Mouse (Mus musculus): Measurements from ENCODE around the gene Mtss1l.

DNA sequence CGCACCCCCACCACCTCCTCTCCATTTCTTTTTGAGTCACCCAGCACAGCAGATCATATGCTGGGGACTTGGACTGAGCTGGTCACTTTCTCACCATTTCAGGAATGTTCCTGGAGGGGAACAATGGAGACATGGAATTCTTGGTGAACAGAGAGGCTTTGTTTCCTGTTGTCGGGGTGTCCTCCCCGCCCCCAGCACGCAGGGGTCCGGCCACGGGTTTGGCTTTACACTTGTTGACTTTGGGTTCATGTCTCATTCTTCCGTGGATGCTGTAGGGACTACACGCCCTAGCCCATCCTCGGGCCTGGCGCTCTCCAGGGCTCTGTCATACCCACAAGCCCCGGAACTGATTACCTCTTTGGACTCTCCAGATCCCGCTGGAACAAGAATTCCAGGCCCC is 67.7 kb downstream of the Mtss1l start:
- TF ChIP-seq CTCF (IDR thresholded peaks at IDR 0.05; ENCODE audit: low read depth) (no peak), EP300 (IDR thresholded peaks at IDR 0.05; ENCODE audit: low read depth) (no peak)
